Mouse (Mus musculus): ENCODE results near the gene Rps19bp1. TPM values are rescaled to one million over a fixed set of nuclear protein-coding genes. Genes with fewer than 3 reads are reported as not detected.

The Rps19bp1 gene
- polyA plus RNA-seq (2015; fragmentation: Nextera tagmentation; extraction: Ambion mirVana), result 57.3 and 58.8 TPM in 2 replicates

GRCm38 (mm10) chr15:80263610-80264575, at the start of gene Rps19bp1:
Gene Rps19bp1, minus strand, starts transcription at chr15:80264315.
- peak; percentile 90 for ATAC-seq (replicated peaks; ENCODE audit: low FRiP score)
- H3K9me3 ChIP-seq (replicated peaks), result no peaks in the 10 kb centered on the region

GRCm38 (mm10) chr15:80306146-80306545, 42.0 kb upstream of the Rps19bp1 start:
- Histone ChIP-seq H3K9ac (no peak overlapping the region), H3K4me1 (no peaks in the 10 kb centered on the region), H3K27me3 (peaks cover 3% of the 10 kb centered on the region; the same call in 1 of the 2 replicates), H3K27ac (no peak overlapping the region), H3K4me3 (replicated peaks) (no peak overlapping the region), H3K36me3 (no peaks in the 10 kb centered on the region), H3K9me3 (replicated peaks) (no peaks in the 10 kb centered on the region), H3K4me2 (no peak overlapping the region)
- 19% methylated on average over 8 of the region's 8 CpGs for WGBS
- no peak for ATAC-seq (replicated peaks; ENCODE audit: low FRiP score)

More at GRCm38 (mm10) chr15:80263610-80264575, at the start of gene Rps19bp1:
- peak within 1 kb of the TSS; percentile 78 for H3K27ac ChIP-seq
- peak within 1 kb of the TSS; percentile 89 for H3K9ac ChIP-seq
- H3K36me3 ChIP-seq, result peaks cover 27% of the 10 kb centered on the region
- peak within 1 kb of the TSS; percentile 93 for H3K4me3 ChIP-seq (replicated peaks)
- H3K27me3 ChIP-seq, result no peaks in the 10 kb centered on the region
- H3K4me1 ChIP-seq, result peaks cover 22% of the 10 kb centered on the region
- 1% methylated on average over 66 of the region's 66 CpGs for WGBS
- H3K4me2 ChIP-seq, result peak within 1 kb of the TSS; percentile 81

DNA sequence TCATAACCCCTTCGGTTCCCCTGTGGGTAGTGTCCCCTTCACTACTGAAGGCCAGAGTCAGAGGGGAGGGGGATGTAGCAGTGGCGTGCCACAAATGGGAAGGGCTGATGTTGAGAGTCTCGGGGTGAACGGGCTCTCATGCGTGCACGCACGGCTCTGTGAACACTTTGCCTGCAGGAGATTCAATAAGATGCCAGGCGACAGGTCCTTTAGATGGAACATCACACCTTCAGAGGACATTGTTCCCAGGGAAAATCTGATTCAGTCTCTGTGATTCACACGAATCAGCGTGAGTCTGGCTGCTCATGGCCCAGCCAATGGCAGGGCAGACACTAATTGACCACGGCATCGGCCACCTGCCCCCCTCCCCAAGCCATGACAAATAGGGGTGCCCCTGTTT, 40.1 kb upstream of the Rps19bp1 start:
- Histone ChIP-seq H3K4me3 (replicated peaks) (no peak overlapping the region), H3K27ac (no peak overlapping the region), H3K9me3 (replicated peaks) (no peaks in the 10 kb centered on the region), H3K36me3 (no peaks in the 10 kb centered on the region), H3K4me2 (no peak overlapping the region), H3K4me1 (no peaks in the 10 kb centered on the region), H3K9ac (no peak overlapping the region), H3K27me3 (peaks cover 3% of the 10 kb centered on the region; the same call in 1 of the 2 replicates)
- no peak for ATAC-seq (replicated peaks; ENCODE audit: low FRiP score)
- WGBS, result 71% methylated on average over 12 of the region's 12 CpGs

DNA sequence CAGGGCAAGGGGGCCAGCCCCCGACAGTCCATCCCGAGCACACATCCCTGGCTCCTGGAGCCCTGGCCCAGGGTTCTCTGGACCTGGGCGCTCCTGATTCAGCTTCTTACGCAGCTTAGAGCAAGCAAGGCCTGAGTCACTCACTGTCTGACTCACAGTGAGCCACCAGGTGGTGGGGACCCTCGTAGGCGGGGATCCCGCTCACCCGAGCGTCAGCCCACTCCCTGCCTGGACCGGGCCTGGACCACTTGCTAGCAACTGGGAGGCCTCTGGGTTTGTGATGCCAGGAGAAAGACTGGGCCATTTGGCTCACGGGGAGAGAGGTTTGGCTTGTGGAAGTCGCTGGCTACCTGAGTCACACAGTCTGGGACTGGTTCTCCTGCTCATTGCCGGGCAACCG, 39.7 kb upstream of the Rps19bp1 start:
- WGBS, result 45% methylated on average over 14 of the region's 14 CpGs
- ATAC-seq (replicated peaks; ENCODE audit: low FRiP score), result no peak
- H3K4me3 ChIP-seq (replicated peaks), result no peak overlapping the region
- H3K36me3 ChIP-seq, result no peaks in the 10 kb centered on the region
- H3K4me1 ChIP-seq, result no peaks in the 10 kb centered on the region
- no peak overlapping the region for H3K4me2 ChIP-seq
- peaks cover 3% of the 10 kb centered on the region; the same call in 1 of the 2 replicates for H3K27me3 ChIP-seq
- H3K9ac ChIP-seq, result no peak overlapping the region
- no peak overlapping the region for H3K27ac ChIP-seq
- no peaks in the 10 kb centered on the region for H3K9me3 ChIP-seq (replicated peaks)

DNA sequence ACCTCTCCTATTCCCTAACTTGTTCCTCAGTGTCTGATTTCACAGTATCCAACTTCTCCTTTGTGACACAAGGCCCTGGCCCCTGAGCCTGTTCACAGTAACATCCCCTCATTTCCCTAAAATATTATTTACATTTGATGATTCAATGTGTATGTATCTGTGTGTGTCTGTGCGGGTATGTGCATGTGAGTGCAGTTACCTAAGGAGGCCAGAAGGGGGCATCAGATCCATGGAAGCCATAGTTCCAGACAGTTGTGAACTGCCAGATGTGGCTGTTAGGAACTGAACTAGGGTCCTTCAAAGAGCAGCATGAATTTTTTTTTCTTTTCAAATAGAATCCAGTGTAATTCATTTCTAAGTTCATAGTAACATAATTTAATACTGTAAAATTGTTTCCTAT, 33.0 kb upstream of the Rps19bp1 start:
- 100% methylated on average over 1 of the region's 1 CpGs for WGBS
- Histone ChIP-seq H3K4me2 (no peak overlapping the region), H3K27me3 (0 out of 2 replicates have a peak, but pooled peaks cover 4% of the 10 kb centered on the region), H3K9me3 (replicated peaks) (no peaks in the 10 kb centered on the region), H3K36me3 (no peaks in the 10 kb centered on the region), H3K27ac (no peak overlapping the region), H3K4me1 (0 out of 2 replicates have a peak, but pooled peaks cover 5% of the 10 kb centered on the region), H3K9ac (no peak overlapping the region), H3K4me3 (replicated peaks) (no peak overlapping the region)
- no peak for ATAC-seq (replicated peaks; ENCODE audit: low FRiP score)

- no peak overlapping the region for H3K27ac ChIP-seq
- no peaks in the 10 kb centered on the region for H3K36me3 ChIP-seq
- no peak overlapping the region for H3K4me3 ChIP-seq (replicated peaks)
- peaks cover 73% of the 10 kb centered on the region for H3K27me3 ChIP-seq
- WGBS, result 9% methylated on average over 10 of the region's 10 CpGs
- H3K9me3 ChIP-seq (replicated peaks), result no peaks in the 10 kb centered on the region
- ATAC-seq (replicated peaks; ENCODE audit: low FRiP score), result no peak
- peaks cover 17% of the 10 kb centered on the region for H3K4me1 ChIP-seq
- no peak overlapping the region for H3K4me2 ChIP-seq
- no peak overlapping the region for H3K9ac ChIP-seq
These were observed 25.3 kb upstream of the Rps19bp1 start for GRCm38 (mm10) chr15:80289436-80289835.

GRCm38 (mm10) chr15:80288036-80288435, 23.9 kb upstream of the Rps19bp1 start:
- Histone ChIP-seq H3K36me3 (no peaks in the 10 kb centered on the region), H3K9me3 (replicated peaks) (no peaks in the 10 kb centered on the region), H3K4me1 (peaks cover 17% of the 10 kb centered on the region), H3K4me3 (replicated peaks) (peak overlapping the region; percentile 51), H3K9ac (no peak overlapping the region), H3K27ac (no peak overlapping the region), H3K27me3 (peaks cover 87% of the 10 kb centered on the region), H3K4me2 (peak overlapping the region; percentile 90)
- ATAC-seq (replicated peaks; ENCODE audit: low FRiP score), result no peak
- WGBS, result 3% methylated on average over 23 of the region's 23 CpGs

GRCm38 (mm10) chr15:80286851-80287415, 22.8 kb upstream of the Rps19bp1 start, which contains the start of gene Cacna1i:
Gene Cacna1i, plus strand, starts transcription at chr15:80287238.
- ATAC-seq (replicated peaks; ENCODE audit: low FRiP score), result peak; percentile 36; the same call in 1 of the 2 replicates
- under 1% methylated on average over 49 of the region's 50 CpGs for WGBS
- Histone ChIP-seq H3K27me3 (peaks cover 88% of the 10 kb centered on the region), H3K4me1 (peaks cover 17% of the 10 kb centered on the region), H3K27ac (no peak within 1 kb of the TSS), H3K4me3 (replicated peaks) (peak within 1 kb of the TSS; percentile 51), H3K4me2 (peak within 1 kb of the TSS; percentile 90), H3K9ac (0 out of 2 replicates have a peak within 1 kb of the TSS, but pooled peaks have one; percentile 10), H3K36me3 (no peaks in the 10 kb centered on the region), H3K9me3 (replicated peaks) (no peaks in the 10 kb centered on the region)

DNA sequence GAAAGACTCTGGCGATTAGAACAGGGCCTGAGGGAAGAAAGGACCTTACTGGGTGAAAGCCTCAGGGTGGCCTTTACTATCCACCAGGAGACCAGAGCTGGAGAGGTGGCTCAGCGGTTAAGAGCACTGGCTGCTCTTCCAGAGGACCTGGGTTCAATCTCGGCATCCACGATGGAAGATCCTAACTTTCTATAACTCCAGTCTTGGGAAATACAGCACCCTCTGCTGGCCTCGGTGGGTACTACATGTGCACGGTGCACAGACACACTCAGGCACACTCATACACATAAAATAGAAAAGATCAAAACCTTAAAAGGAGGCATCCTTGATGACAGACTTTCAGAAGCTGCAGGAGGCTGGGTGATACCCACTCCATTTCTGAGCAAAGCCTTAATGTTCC, 16.5 kb upstream of the Rps19bp1 start:
- no peak overlapping the region for H3K27ac ChIP-seq
- H3K4me3 ChIP-seq (replicated peaks), result no peak overlapping the region
- H3K9me3 ChIP-seq (replicated peaks), result no peaks in the 10 kb centered on the region
- no peaks in the 10 kb centered on the region for H3K4me1 ChIP-seq
- H3K9ac ChIP-seq, result no peak overlapping the region
- WGBS, result 25% methylated on average over 6 of the region's 6 CpGs
- no peaks in the 10 kb centered on the region for H3K36me3 ChIP-seq
- no peak for ATAC-seq (replicated peaks; ENCODE audit: low FRiP score)
- H3K4me2 ChIP-seq, result no peak overlapping the region
- H3K27me3 ChIP-seq, result peaks cover 42% of the 10 kb centered on the region

GRCm38 (mm10) chr15:80279053-80279452, 14.9 kb upstream of the Rps19bp1 start:
- Histone ChIP-seq H3K4me2 (no peak overlapping the region), H3K27ac (no peak overlapping the region), H3K4me3 (replicated peaks) (no peak overlapping the region), H3K4me1 (no peaks in the 10 kb centered on the region), H3K9ac (no peak overlapping the region), H3K36me3 (no peaks in the 10 kb centered on the region), H3K27me3 (peaks cover 33% of the 10 kb centered on the region), H3K9me3 (replicated peaks) (no peaks in the 10 kb centered on the region)
- no peak for ATAC-seq (replicated peaks; ENCODE audit: low FRiP score)
- WGBS, result 82% methylated on average over 2 of the region's 2 CpGs

DNA sequence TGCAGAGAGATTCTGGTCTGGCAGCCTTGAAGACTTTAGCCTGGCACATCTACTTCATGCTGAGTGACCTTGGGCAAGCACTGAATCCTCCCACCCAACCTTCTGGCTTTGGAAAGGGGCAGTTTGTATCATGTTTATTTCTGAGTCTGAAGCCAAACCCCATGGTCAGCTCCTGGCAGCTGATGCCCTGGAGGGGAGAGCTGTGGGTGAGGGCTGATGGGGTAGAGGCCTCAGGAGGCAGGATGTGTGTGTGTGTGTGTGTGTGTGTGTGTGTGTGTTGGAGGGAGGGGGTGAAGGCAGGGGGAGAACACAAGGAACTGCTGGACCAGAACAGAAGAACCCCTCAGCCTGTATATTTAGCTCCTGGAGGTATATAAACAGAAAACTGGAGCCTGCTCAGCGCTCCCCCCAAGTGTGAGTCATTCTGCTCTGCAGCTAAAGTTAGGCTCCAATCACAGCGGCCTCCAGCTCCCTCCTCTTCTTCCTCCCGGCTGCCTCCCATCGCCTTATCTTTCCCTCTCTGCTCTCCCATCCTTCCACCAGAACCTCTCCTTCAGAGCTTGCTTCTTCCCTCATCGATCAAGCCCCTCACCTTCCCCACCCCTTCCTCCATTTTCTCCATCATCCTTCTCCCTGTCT, 14.1 kb upstream of the Rps19bp1 start:
- no peak overlapping the region for H3K9ac ChIP-seq
- H3K9me3 ChIP-seq (replicated peaks), result no peaks in the 10 kb centered on the region
- H3K27ac ChIP-seq, result no peak overlapping the region
- H3K4me1 ChIP-seq, result no peaks in the 10 kb centered on the region
- H3K36me3 ChIP-seq, result no peaks in the 10 kb centered on the region
- WGBS, result 78% methylated on average over 5 of the region's 5 CpGs
- no peak overlapping the region for H3K4me2 ChIP-seq
- H3K4me3 ChIP-seq (replicated peaks), result no peak overlapping the region
- peaks cover 27% of the 10 kb centered on the region for H3K27me3 ChIP-seq
- ATAC-seq (replicated peaks; ENCODE audit: low FRiP score), result no peak

DNA sequence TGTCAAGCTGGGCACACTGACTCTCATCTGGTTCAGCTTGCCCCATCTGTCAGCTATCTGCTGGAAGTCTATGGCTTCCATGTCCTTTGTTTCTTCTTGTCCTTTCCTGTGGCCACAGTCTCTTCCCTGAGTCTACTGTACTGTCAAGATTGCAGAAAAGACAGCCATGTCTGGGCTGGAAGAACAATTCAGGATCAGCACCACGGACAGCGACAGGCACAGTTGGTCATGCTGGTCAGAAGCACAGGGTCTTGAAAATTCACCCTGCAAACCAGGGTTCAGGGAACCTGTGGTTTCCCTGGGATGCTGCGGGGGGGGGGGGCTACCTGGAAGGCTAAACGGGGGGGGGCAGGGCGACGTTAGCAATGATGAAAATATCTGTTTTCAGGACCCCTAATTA, 13.5 kb upstream of the Rps19bp1 start:
- WGBS, result 1% methylated on average over 6 of the region's 6 CpGs
- Histone ChIP-seq H3K36me3 (no peaks in the 10 kb centered on the region), H3K9ac (no peak overlapping the region), H3K27ac (no peak overlapping the region), H3K4me1 (no peaks in the 10 kb centered on the region), H3K4me3 (replicated peaks) (no peak overlapping the region), H3K27me3 (peaks cover 23% of the 10 kb centered on the region), H3K4me2 (no peak overlapping the region), H3K9me3 (replicated peaks) (no peaks in the 10 kb centered on the region)
- ATAC-seq (replicated peaks; ENCODE audit: low FRiP score), result no peak

Data from kidney, embryonic 15.5 days (tissue).